In genomic region chr6:25688927-25689519, GRCm38 (mm10) we compare ENCODE assay signal across 8 mouse cellular contexts. TPM values are rescaled to one million over a fixed set of nuclear protein-coding genes. Genes with fewer than 3 reads are reported as not detected.
DNase-seq lines count a peak whose midpoint lies in the region; ATAC-seq lines count a peak whose summit lies in the region.

No protein-coding gene starts in this region.

- H3K9ac ChIP-seq in embryonic facial prominence, embryonic 12.5 days, result no peak overlapping the region; the same call in 1 of the 2 replicates
- peak overlapping the region; percentile 74 for H3K9ac ChIP-seq in hindbrain, embryonic 13.5 days
- no peak overlapping the region for H3K9ac ChIP-seq in liver, embryonic 16.5 days (ENCODE audit: low read depth, low read length)
- H3K9ac ChIP-seq in stomach, embryonic 14.5 days (replicated peaks; ENCODE audit: low read depth, low read length), result peak overlapping the region; percentile 18; the same call in 1 of the 2 replicates

- 2% methylated on average over 25 of the region's 25 CpGs for WGBS in embryonic facial prominence, embryonic 12.5 days
- 1% methylated on average over 25 of the region's 25 CpGs for WGBS in hindbrain, embryonic 13.5 days
- WGBS in liver, embryonic 16.5 days (ENCODE audit: insufficient replicate concordance), result 3% methylated on average over 25 of the region's 25 CpGs
- WGBS in stomach, embryonic 14.5 days, result under 1% methylated on average over 25 of the region's 25 CpGs

- H3K27ac ChIP-seq in embryonic facial prominence, embryonic 12.5 days, result no peak overlapping the region
- H3K27ac ChIP-seq in hindbrain, embryonic 13.5 days, result peak overlapping the region; percentile 6; the same call in 1 of the 2 replicates
- H3K27ac ChIP-seq in liver, embryonic 16.5 days (ENCODE audit: low read length), result no peak overlapping the region
- no peak overlapping the region for H3K27ac ChIP-seq in stomach, embryonic 14.5 days (ENCODE audit: low read length)

- no peaks in the 10 kb centered on the region for H3K9me3 ChIP-seq in embryonic facial prominence, embryonic 12.5 days
- H3K9me3 ChIP-seq in hindbrain, embryonic 13.5 days, result no peaks in the 10 kb centered on the region
- H3K9me3 ChIP-seq in liver, embryonic 16.5 days (replicated peaks; ENCODE audit: control insufficient read depth, low read length), result no peaks in the 10 kb centered on the region
- H3K9me3 ChIP-seq in stomach, embryonic 14.5 days (ENCODE audit: control insufficient read depth, low read depth, low read length), result no peaks in the 10 kb centered on the region

- H3K36me3 ChIP-seq in embryonic facial prominence, embryonic 12.5 days, result no peaks in the 10 kb centered on the region
- no peaks in the 10 kb centered on the region for H3K36me3 ChIP-seq in hindbrain, embryonic 13.5 days
- H3K36me3 ChIP-seq in liver, embryonic 16.5 days (ENCODE audit: control insufficient read depth, insufficient read depth), result no peaks in the 10 kb centered on the region
- no peaks in the 10 kb centered on the region for H3K36me3 ChIP-seq in stomach, embryonic 14.5 days (ENCODE audit: control insufficient read depth, insufficient read depth, low read length)

- peak overlapping the region; percentile 85 for H3K4me2 ChIP-seq in embryonic facial prominence, embryonic 12.5 days (replicated peaks)
- peak overlapping the region; percentile 93 for H3K4me2 ChIP-seq in hindbrain, embryonic 13.5 days
- H3K4me2 ChIP-seq in liver, embryonic 16.5 days (ENCODE audit: low read depth, low read length), result peak overlapping the region; percentile 65
- H3K4me2 ChIP-seq in stomach, embryonic 14.5 days (replicated peaks; ENCODE audit: low read depth, low read length), result peak overlapping the region; percentile 94

- peaks cover 7% of the 10 kb centered on the region; the same call in 1 of the 2 replicates for H3K4me1 ChIP-seq in embryonic facial prominence, embryonic 12.5 days
- H3K4me1 ChIP-seq in hindbrain, embryonic 13.5 days (replicated peaks), result peaks cover 21% of the 10 kb centered on the region
- no peaks in the 10 kb centered on the region for H3K4me1 ChIP-seq in liver, embryonic 16.5 days (ENCODE audit: control insufficient read depth, low read depth, low read length)
- peaks cover 4% of the 10 kb centered on the region; the same call in 1 of the 2 replicates for H3K4me1 ChIP-seq in stomach, embryonic 14.5 days (ENCODE audit: control insufficient read depth, insufficient read depth, low read length)

- H3K4me3 ChIP-seq in embryonic facial prominence, embryonic 12.5 days, result peak overlapping the region; percentile 49
- peak overlapping the region; percentile 62 for H3K4me3 ChIP-seq in hindbrain, embryonic 13.5 days
- H3K4me3 ChIP-seq in liver, embryonic 16.5 days (ENCODE audit: low read depth, low read length), result peak overlapping the region; percentile 49
- peak overlapping the region; percentile 52 for H3K4me3 ChIP-seq in stomach, embryonic 14.5 days (ENCODE audit: low read depth, low read length)

- peaks cover 17% of the 10 kb centered on the region for H3K27me3 ChIP-seq in embryonic facial prominence, embryonic 12.5 days
- peaks cover 17% of the 10 kb centered on the region for H3K27me3 ChIP-seq in hindbrain, embryonic 13.5 days
- peaks cover 22% of the 10 kb centered on the region for H3K27me3 ChIP-seq in liver, embryonic 16.5 days (ENCODE audit: control insufficient read depth, insufficient read depth, low read depth, low read length)
- H3K27me3 ChIP-seq in stomach, embryonic 14.5 days (ENCODE audit: control insufficient read depth, insufficient read depth, low read length), result no peaks in the 10 kb centered on the region

- 0 out of 2 replicates have a peak, but pooled peaks have one; percentile 36 for ATAC-seq in embryonic facial prominence, embryonic 12.5 days (ENCODE audit: insufficient number of reproducible peaks, insufficient read depth, low FRiP score, low TSS enrichment)
- 0 out of 2 replicates have a peak, but pooled peaks have one; percentile 18 for ATAC-seq in hindbrain, embryonic 13.5 days (ENCODE audit: low FRiP score)
- ATAC-seq in liver, embryonic 16.5 days (ENCODE audit: low read depth), result no peak
- no peak for ATAC-seq in stomach, embryonic 14.5 days (ENCODE audit: insufficient number of reproducible peaks, insufficient read depth, low FRiP score, low read depth)

- peak; percentile 3 to 5 for DNase-seq in cerebellum, postnatal 36 days
- no peak for DNase-seq in cerebellum, adult 11-12 months
- DNase-seq in 3134 (ENCODE audit: extremely low read depth, insufficient read length, low spot score), result peak; percentile 10
- no peak for DNase-seq in spleen, postnatal 10 days (ENCODE audit: low spot score in 2 of 2)

RNA-seq across cellular contexts. Expression of gene Gpr37, which starts 1.5 kb away (rescaled TPM):
- polyA plus RNA-seq in embryonic facial prominence, embryonic 12.5 days (2016; fragmentation: Nextera tagmentation; extraction: Ambion mirVana), result 2.3 TPM in 2 replicates
- polyA plus RNA-seq in hindbrain, embryonic 13.5 days (2015; fragmentation: Nextera tagmentation; extraction: Ambion mirVana), result 5.4 and 6.7 TPM in 2 replicates
- polyA plus RNA-seq in liver, embryonic 16.5 days (2015; fragmentation: Nextera tagmentation; extraction: Ambion mirVana), result 0.09 and 0.17 TPM in 2 replicates
- polyA plus RNA-seq in stomach, embryonic 14.5 days (2014; fragmentation: Nextera tagmentation; extraction: Ambion mirVana), result 2.4 and 2.6 TPM in 2 replicates

Comparison
In these comparisons a context has a peak if more than half of its experiments do, and no peak if none do; other contexts are left out.
1. DNase-seq: peak in cerebellum, postnatal 36 days (2 of 2) and 3134 (single experiment); none in cerebellum, adult 11-12 months (single experiment) and spleen, postnatal 10 days (0 of 2).
2. ATAC-seq: peak in embryonic facial prominence, embryonic 12.5 days (single experiment) and hindbrain, embryonic 13.5 days (single experiment); none in liver, embryonic 16.5 days (single experiment) and stomach, embryonic 14.5 days (single experiment).
3. H3K9ac ChIP-seq: peak in hindbrain, embryonic 13.5 days (single experiment) and stomach, embryonic 14.5 days (single experiment); none in embryonic facial prominence, embryonic 12.5 days (single experiment) and liver, embryonic 16.5 days (single experiment).
4. Peak in every context shown above with its lines, with median percentiles within 50 percentile points of each other: H3K4me2 ChIP-seq and H3K4me3 ChIP-seq.